Mouse (Mus musculus) kidney, postnatal 0 days (tissue): ENCODE data around the gene Lrmda. TPM values are rescaled to one million over a fixed set of nuclear protein-coding genes. Genes with fewer than 3 reads are reported as not detected.

Experiments used
- ATAC-seq: fragments of 200-750 bp; cut with Nextera tagmentation; replicated peaks from 2 replicates; pipeline ENCODE4 v1.8.0; 2017; ENCODE audit warnings: low read depth, moderate number of reproducible peaks, moderate TSS enrichment, moderate library complexity; ENCODE audit not compliant: low FRiP score
- DNase-seq: peaks from one replicate; pipeline ENCODE4 v3.0.0-alpha.2; 2016; ENCODE audit warnings: low spot score
- H3K27ac ChIP-seq: fragments of 300-500 bp; sonication (generic); 2 replicates; pipeline ENCODE4 v1.5.1; 2014; ENCODE audit warnings: mild to moderate bottlenecking
- H3K27me3 ChIP-seq: fragments of 300-500 bp; sonication (generic); 2 replicates; pipeline ENCODE4 v1.6.1; 2014; ENCODE audit warnings: low read length, mixed read lengths; ENCODE audit not compliant: insufficient read depth
- H3K36me3 ChIP-seq: fragments of 300-500 bp; sonication (generic); 2 replicates; pipeline ENCODE4 v1.6.1; 2014; ENCODE audit warnings: low read length, mixed read lengths; ENCODE audit not compliant: insufficient read depth
- H3K4me1 ChIP-seq: fragments of 300-500 bp; sonication (generic); replicated peaks from 2 replicates; pipeline ENCODE4 v1.6.1; 2014; ENCODE audit warnings: antibody characterized with exemption, low read length, mixed read lengths; ENCODE audit not compliant: insufficient read depth
- H3K4me2 ChIP-seq: fragments of 300-500 bp; sonication (generic); 2 replicates; pipeline ENCODE4 v1.6.1; 2014; ENCODE audit warnings: mild to moderate bottlenecking, low read length, moderate library complexity, mixed read lengths
- H3K4me3 ChIP-seq: fragments of 300-500 bp; sonication (generic); replicated peaks from 2 replicates; pipeline ENCODE4 v1.5.1; 2014; ENCODE audit warnings: low read depth, low read length
- H3K9ac ChIP-seq: fragments of 300-500 bp; sonication (generic); 2 replicates; pipeline ENCODE4 v1.6.1; 2014; ENCODE audit warnings: low read depth, low read length
- H3K9me3 ChIP-seq: fragments of 300-500 bp; sonication (generic); replicated peaks from 2 replicates; pipeline ENCODE4 v1.6.1; 2016; ENCODE audit warnings: low read length, inconsistent platforms, mixed read lengths
- CTCF ChIP-seq: IDR thresholded peaks from 2 replicates; pipeline ENCODE4 v1.5.1; 2016; ENCODE audit warnings: antibody characterized with exemption, low read depth, mild to moderate bottlenecking, moderate library complexity
- WGBS: fragments of 180-500 bp; shearing (Covaris S2); extraction: QIAGEN DNeasy Blood & Tissue Kit; methylation state at CpG from one replicate; pipeline ENCODE4 v1.1.7; 2014; 5-methylcytosine and 5-hydroxymethylcytosine counted together
- polyA plus RNA-seq: library from polyadenylated mRNA; unstranded; fragments of >200 nt; fragmentation: Nextera tagmentation; extraction: Ambion mirVana; gene quantifications from 2 replicates; pipeline ENCODE4 v1.2.1, GENCODE M21; 2015

The Lrmda gene
- polyA plus RNA-seq, 1 experiment from 2014 or later = 0.83 TPM

DNA sequence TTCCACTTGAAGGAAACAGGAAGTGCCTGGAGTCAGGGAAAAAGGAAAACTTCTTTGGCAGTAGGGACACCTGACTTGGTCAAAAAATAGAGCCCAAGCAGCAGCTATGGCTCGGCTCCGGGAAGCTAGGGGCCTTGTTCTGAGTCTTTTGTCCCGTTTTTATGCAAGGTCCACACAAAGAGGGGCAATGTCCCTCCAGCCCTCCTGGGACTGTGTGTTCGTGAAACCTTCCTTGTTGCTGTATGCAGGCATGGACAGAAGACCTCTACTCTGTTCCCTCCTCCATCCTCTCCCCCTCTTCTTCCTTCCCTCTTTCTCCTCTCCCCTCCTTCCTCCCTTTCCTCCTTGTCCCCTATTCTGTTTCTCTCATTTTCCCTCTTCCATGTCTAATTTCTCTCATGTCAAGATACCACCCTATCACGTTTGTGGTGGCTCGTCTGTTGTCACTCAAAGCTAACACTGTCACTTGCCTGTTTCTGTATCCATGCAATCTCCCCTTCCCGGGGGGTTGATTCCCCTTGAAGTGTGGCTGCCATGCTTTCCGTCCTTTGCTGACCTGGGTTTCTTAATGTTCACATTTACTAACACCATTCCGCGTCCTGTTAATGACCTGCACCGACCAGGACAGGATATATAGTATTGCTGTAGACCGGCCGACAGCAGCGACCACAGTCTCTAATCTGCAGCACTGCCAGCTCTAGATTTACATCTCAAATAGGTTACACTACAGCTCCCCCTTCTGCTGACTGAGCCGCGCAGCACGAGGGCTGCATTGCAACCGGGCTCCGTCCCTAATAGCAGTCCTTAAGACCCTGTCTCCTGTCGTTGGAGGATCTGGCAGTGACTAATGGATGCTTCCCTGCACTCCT, 788.4 kb downstream of the Lrmda start:
- Histone ChIP-seq H3K4me3 (no peak overlapping the region), H3K4me2 (peak overlapping the region; percentile 50), H3K27ac (peak overlapping the region; percentile 86), H3K36me3 (no peaks in the 10 kb centered on the region), H3K9ac (peak overlapping the region; percentile 41), H3K9me3 (no peaks in the 10 kb centered on the region), H3K27me3 (no peaks in the 10 kb centered on the region), H3K4me1 (peaks cover 29% of the 10 kb centered on the region)
- 3% methylated on average over 20 of the region's 20 CpGs for WGBS
- ATAC-seq = peak; percentile 77
- DNase-seq = peak; percentile 96
- TF ChIP-seq CTCF = peak; percentile 85

- WGBS = 28% methylated on average over 5 of the region's 5 CpGs
- Histone ChIP-seq H3K27me3 (no peaks in the 10 kb centered on the region), H3K27ac (peak overlapping the region; percentile 86), H3K4me1 (peaks cover 30% of the 10 kb centered on the region), H3K36me3 (no peaks in the 10 kb centered on the region), H3K9ac (no peak overlapping the region), H3K9me3 (no peaks in the 10 kb centered on the region), H3K4me3 (no peak overlapping the region), H3K4me2 (no peak overlapping the region; the same call in 1 of the 2 replicates)
- no peak for TF ChIP-seq CTCF
- ATAC-seq = peak; percentile 26; the same call in 1 of the 2 replicates
- DNase-seq = peak; percentile 62
Measured at GRCm38 (mm10) chr14:22808595-22809166, 789.2 kb downstream of the Lrmda start.

GRCm38 (mm10) chr14:22809229-22809628, 789.7 kb downstream of the Lrmda start:
- WGBS = 41% methylated on average over 3 of the region's 3 CpGs

DNA sequence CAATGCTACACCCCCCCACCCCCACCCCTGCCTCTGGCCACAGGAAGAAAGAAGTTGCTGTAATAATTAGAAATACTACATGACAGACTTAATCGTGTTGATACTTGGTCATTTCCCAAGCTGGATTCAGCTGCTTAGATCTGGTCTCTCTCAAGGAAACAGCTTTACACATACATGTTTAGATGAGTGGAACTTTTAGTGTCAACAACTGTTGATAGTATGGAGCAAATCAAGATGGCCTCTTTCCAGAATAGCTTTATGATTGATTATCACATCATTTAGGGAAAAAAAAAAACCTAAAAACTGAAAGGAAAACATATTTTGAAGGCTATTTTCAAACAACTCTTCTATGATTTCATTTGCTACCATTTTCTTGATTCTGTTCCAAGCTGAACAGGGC, 791.0 kb downstream of the Lrmda start:
- 40% methylated on average over 1 of the region's 1 CpGs for WGBS
- Histone ChIP-seq H3K9ac (no peak overlapping the region), H3K27me3 (no peaks in the 10 kb centered on the region), H3K4me2 (no peak overlapping the region), H3K4me1 (peaks cover 30% of the 10 kb centered on the region), H3K4me3 (no peak overlapping the region), H3K27ac (peak overlapping the region; percentile 86), H3K9me3 (no peaks in the 10 kb centered on the region), H3K36me3 (no peaks in the 10 kb centered on the region)
- ATAC-seq (no peak), DNase-seq (peak; percentile 80)
- TF ChIP-seq CTCF = no peak

More at GRCm38 (mm10) chr14:22809229-22809628, 789.7 kb downstream of the Lrmda start:
- H3K36me3 ChIP-seq = no peaks in the 10 kb centered on the region
- H3K4me2 ChIP-seq = no peak overlapping the region
- peaks cover 30% of the 10 kb centered on the region for H3K4me1 ChIP-seq
- no peak for DNase-seq
- H3K27ac ChIP-seq = peak overlapping the region; percentile 86
- H3K9ac ChIP-seq = no peak overlapping the region
- no peaks in the 10 kb centered on the region for H3K27me3 ChIP-seq
- TF ChIP-seq CTCF = no peak
- H3K9me3 ChIP-seq = no peaks in the 10 kb centered on the region
- ATAC-seq = no peak
- no peak overlapping the region for H3K4me3 ChIP-seq

- no peak overlapping the region for H3K4me3 ChIP-seq
- ATAC-seq (no peak), DNase-seq (peak; percentile 73)
- no peaks in the 10 kb centered on the region for H3K36me3 ChIP-seq
- H3K4me2 ChIP-seq = no peak overlapping the region
- peak overlapping the region; percentile 81 for H3K27ac ChIP-seq
- H3K4me1 ChIP-seq = peaks cover 20% of the 10 kb centered on the region
- WGBS = 37% methylated on average over 6 of the region's 6 CpGs
- no peak for TF ChIP-seq CTCF
- no peaks in the 10 kb centered on the region for H3K27me3 ChIP-seq
- no peak overlapping the region for H3K9ac ChIP-seq
- H3K9me3 ChIP-seq = no peaks in the 10 kb centered on the region
Measured at GRCm38 (mm10) chr14:22812824-22813223, 793.3 kb downstream of the Lrmda start.

DNA sequence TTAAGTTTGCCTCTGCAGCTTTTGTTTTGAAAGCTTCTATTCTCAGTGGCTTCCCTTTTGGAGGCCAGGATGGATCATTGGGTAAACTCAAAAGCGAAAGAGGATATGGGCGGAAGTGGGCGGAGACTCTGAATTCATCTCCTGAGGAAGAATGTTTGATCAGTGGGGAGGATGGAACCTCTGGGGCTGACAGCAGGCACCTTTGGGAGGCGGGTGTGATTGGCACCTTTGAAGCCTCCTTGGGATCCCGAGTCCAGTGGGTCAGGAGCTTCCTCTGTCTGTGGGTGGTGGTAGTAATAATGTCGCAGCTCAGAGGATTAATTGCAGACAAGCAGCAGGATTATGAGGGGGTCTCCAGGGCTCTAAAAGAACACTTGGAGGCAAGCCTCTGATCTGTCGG, 793.9 kb downstream of the Lrmda start:
- WGBS = 11% methylated on average over 7 of the region's 7 CpGs
- Histone ChIP-seq H3K9ac (no peak overlapping the region), H3K9me3 (no peaks in the 10 kb centered on the region), H3K4me1 (peaks cover 15% of the 10 kb centered on the region), H3K4me3 (no peak overlapping the region), H3K4me2 (no peak overlapping the region), H3K27ac (peak overlapping the region; percentile 81), H3K36me3 (no peaks in the 10 kb centered on the region), H3K27me3 (no peaks in the 10 kb centered on the region)
- ATAC-seq = no peak
- TF ChIP-seq CTCF = no peak
- DNase-seq = peak; percentile 95
